Mouse (Mus musculus): ENCODE measurements around the gene Phactr2. TPM values are rescaled to one million over a fixed set of nuclear protein-coding genes. Genes with fewer than 3 reads are reported as not detected.

Phactr2 gene
- polyA plus RNA-seq, 2 experiments = 1.5 to 3.5 TPM

DNA sequence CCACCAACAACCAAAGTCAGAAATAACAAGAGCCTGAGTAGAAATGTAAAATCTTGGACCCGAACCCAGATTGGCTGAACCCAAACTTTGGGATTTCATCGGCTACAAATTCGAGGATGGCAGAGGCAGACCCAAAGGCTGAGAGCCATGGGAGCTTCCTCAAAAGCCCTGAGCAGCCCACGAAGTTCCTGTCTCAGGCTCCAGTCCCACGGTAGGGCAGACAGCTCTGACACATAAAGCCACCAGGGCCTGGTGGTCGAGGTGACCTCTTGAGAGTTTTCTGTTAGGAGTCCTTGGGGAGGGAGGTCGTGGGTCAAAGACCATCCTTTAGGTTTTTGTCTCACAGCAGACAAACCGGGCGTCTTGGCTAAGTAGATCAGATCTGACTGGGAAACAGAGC is 26.3 kb upstream of the Phactr2 start:
- peak overlapping the region; percentile 79; the same call in 1 of the 2 replicates for H3K9ac ChIP-seq (replicated peaks)
- H3K27ac ChIP-seq = no peak overlapping the region
- peaks cover 7 to 16% of the 10 kb centered on the region in 2 experiments for H3K4me1 ChIP-seq (replicated peaks; ENCODE audit: control insufficient read depth in 2 of 2, insufficient read depth in 2 of 2, low read length in 1 of 2)
- TF ChIP-seq EP300 (IDR thresholded peaks at IDR 0.05; ENCODE audit: low read depth) (no peak), CTCF (IDR thresholded peaks at IDR 0.05; ENCODE audit: low read depth) (no peak)
- ATAC-seq (ENCODE audit: insufficient read depth) = no peak
- H3K27me3 ChIP-seq (ENCODE audit: control insufficient read depth, insufficient read depth, low read length) = no peaks in the 10 kb centered on the region
- peaks cover 10% of the 10 kb centered on the region; the same call in 1 of the 2 replicates for H3K36me3 ChIP-seq (replicated peaks; ENCODE audit: control insufficient read depth, insufficient read depth, low read depth)
- H3K4me2 ChIP-seq (ENCODE audit: low read depth) = peak overlapping the region; percentile 79
- peak overlapping the region; percentile 63 to 85 for H3K4me3 ChIP-seq (ENCODE audit: insufficient read depth in 1 of 2, low read depth in 2 of 2, low read length in 2 of 2)
- 29% methylated on average over 9 of the region's 9 CpGs for WGBS (ENCODE audit: insufficient replicate concordance)
- no peak for DNase-seq (ENCODE audit: low read depth in 3 of 3, low spot score in 3 of 3)
- H3K9me3 ChIP-seq (ENCODE audit: control insufficient read depth, low read length) = no peaks in the 10 kb centered on the region

DNA sequence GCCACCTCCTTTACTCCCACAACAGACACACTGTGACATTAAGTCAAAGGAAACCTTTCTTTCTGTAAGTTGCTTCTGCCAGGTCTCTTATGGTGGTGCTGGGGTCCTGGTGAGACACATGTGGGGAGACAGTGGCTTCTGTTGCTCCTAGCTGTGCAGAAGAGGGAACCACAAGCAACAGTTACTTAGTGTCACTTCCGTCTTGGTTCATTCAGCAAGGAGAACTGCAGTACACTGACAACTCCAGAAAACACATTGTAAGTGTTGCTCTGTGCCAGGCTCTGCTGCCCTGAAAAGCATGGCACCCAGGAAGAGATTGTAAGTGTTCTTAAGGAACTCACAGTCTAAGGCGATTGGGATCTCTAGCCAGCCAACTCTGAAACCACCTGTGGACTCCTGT is 25.1 kb upstream of the Phactr2 start, which contains the start of gene Fuca2:
TSS of gene Fuca2 (plus strand) at position 210 of the 400 bp plus-strand sequence.
- DNase-seq (ENCODE audit: low read depth in 3 of 3, low spot score in 3 of 3) (no peak), ATAC-seq (ENCODE audit: insufficient read depth) (no peak)
- Histone ChIP-seq H3K4me3 (ENCODE audit: insufficient read depth in 1 of 2, low read depth in 2 of 2, low read length in 2 of 2) (peak within 1 kb of the TSS in 1 of 2 experiments; percentile 63; a peak in 1 of 4 replicates), H3K27me3 (ENCODE audit: control insufficient read depth, insufficient read depth, low read length) (no peaks in the 10 kb centered on the region), H3K4me1 (replicated peaks; ENCODE audit: control insufficient read depth in 2 of 2, insufficient read depth in 2 of 2, low read length in 1 of 2) (peaks cover 7 to 14% of the 10 kb centered on the region in 2 experiments), H3K36me3 (replicated peaks; ENCODE audit: control insufficient read depth, insufficient read depth, low read depth) (peaks cover 3% of the 10 kb centered on the region; the same call in 1 of the 2 replicates), H3K4me2 (ENCODE audit: low read depth) (peak within 1 kb of the TSS; percentile 79), H3K27ac (no peak within 1 kb of the TSS), H3K9me3 (ENCODE audit: control insufficient read depth, low read length) (no peaks in the 10 kb centered on the region), H3K9ac (replicated peaks) (no peak within 1 kb of the TSS; the same call in 1 of the 2 replicates)
- no peak for TF ChIP-seq EP300 (IDR thresholded peaks at IDR 0.05; ENCODE audit: low read depth)
- no peak for TF ChIP-seq CTCF (IDR thresholded peaks at IDR 0.05; ENCODE audit: low read depth)
- WGBS (ENCODE audit: insufficient replicate concordance) = 46% methylated on average over 2 of the region's 2 CpGs

DNA sequence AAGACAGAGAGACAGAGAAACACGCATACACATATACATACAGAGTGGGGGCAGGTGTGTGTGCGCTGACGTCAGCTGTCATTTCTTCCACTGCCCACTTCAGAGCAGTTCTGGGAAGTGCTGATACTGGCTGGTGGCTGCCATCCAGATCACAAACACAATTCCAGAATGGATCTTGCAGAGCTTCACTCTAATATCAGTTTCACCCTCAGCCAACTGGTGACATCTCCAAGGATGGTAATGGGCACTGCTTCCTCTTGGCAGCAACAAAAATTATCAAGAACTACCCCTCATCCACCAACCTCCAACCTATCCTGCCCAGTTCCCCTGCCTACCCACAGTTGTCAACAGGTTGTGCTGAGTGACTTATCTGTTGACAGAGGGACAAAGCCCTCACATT is 22.1 kb upstream of the Phactr2 start:
- no peak overlapping the region for H3K4me3 ChIP-seq (ENCODE audit: insufficient read depth in 1 of 2, low read depth in 2 of 2, low read length in 2 of 2)
- H3K36me3 ChIP-seq (replicated peaks; ENCODE audit: control insufficient read depth, insufficient read depth, low read depth) = no peaks in the 10 kb centered on the region
- H3K27me3 ChIP-seq (ENCODE audit: control insufficient read depth, insufficient read depth, low read length) = no peaks in the 10 kb centered on the region
- TF ChIP-seq CTCF (IDR thresholded peaks at IDR 0.05; ENCODE audit: low read depth) (no peak), EP300 (IDR thresholded peaks at IDR 0.05; ENCODE audit: low read depth) (no peak)
- H3K27ac ChIP-seq = no peak overlapping the region
- H3K9ac ChIP-seq (replicated peaks) = no peak overlapping the region
- no peak overlapping the region for H3K4me2 ChIP-seq (ENCODE audit: low read depth)
- 72% methylated on average over 3 of the region's 3 CpGs for whole genome bisulfite sequencing (ENCODE audit: insufficient replicate concordance)
- H3K4me1 ChIP-seq (replicated peaks; ENCODE audit: control insufficient read depth in 2 of 2, insufficient read depth in 2 of 2, low read length in 1 of 2) = peaks cover 4 to 8% of the 10 kb centered on the region in 2 experiments; a peak in 3 of 4 replicates
- no peak for DNase-seq (ENCODE audit: low read depth in 3 of 3, low spot score in 3 of 3)
- ATAC-seq (ENCODE audit: insufficient read depth) = no peak
- no peaks in the 10 kb centered on the region for H3K9me3 ChIP-seq (ENCODE audit: control insufficient read depth, low read length)

DNA sequence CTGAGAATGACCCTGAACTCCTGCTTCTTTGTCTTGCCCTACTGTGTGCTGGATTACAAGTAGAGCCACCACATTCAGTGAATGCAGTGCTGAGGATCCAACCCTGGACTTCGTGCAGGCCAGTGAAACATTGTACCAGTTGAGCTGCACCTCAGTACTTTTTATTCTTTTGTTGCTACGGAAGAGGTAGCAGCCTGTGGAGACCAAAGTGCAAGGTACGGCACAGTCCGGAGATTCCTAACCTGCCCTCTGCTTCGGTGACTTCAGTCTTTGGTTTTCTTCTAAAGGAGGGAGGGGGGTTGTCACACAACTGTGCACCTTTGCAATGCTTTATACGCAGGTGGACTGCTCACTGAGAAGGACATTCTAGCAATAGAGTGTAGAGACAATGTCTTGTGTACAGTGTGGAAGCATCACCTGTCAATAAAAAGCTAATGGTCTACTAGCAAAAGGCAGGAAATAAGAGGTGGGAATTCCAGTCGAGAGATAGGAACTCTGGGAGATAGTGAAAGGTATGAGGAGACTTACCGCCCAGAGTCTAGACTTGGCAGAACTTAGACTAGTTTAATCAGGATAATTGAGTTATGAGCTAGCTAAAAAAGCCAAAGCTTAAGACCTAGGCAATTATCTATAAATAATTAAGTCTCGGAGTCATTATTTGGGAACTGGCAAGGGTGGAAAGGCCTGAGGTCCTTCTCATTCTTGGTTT is 19.9 kb upstream of the Phactr2 start:
- H3K27me3 ChIP-seq (ENCODE audit: control insufficient read depth, insufficient read depth, low read length) = no peaks in the 10 kb centered on the region
- H3K4me2 ChIP-seq (ENCODE audit: low read depth) = no peak overlapping the region
- ATAC-seq (ENCODE audit: insufficient read depth) (no peak), DNase-seq (ENCODE audit: low read depth in 3 of 3, low spot score in 3 of 3) (no peak)
- no peak overlapping the region for H3K4me3 ChIP-seq (ENCODE audit: insufficient read depth in 1 of 2, low read depth in 2 of 2, low read length in 2 of 2)
- H3K4me1 ChIP-seq (replicated peaks; ENCODE audit: control insufficient read depth in 2 of 2, insufficient read depth in 2 of 2, low read length in 1 of 2) = no peaks in the 10 kb centered on the region; a peak in 1 of 4 replicates
- H3K9ac ChIP-seq (replicated peaks) = no peak overlapping the region
- no peaks in the 10 kb centered on the region for H3K9me3 ChIP-seq (ENCODE audit: control insufficient read depth, low read length)
- no peaks in the 10 kb centered on the region for H3K36me3 ChIP-seq (replicated peaks; ENCODE audit: control insufficient read depth, insufficient read depth, low read depth)
- 72% methylated on average over 9 of the region's 9 CpGs for WGBS (ENCODE audit: insufficient replicate concordance)
- TF ChIP-seq CTCF (IDR thresholded peaks at IDR 0.05; ENCODE audit: low read depth) (no peak), EP300 (IDR thresholded peaks at IDR 0.05; ENCODE audit: low read depth) (no peak)
- no peak overlapping the region for H3K27ac ChIP-seq

DNA sequence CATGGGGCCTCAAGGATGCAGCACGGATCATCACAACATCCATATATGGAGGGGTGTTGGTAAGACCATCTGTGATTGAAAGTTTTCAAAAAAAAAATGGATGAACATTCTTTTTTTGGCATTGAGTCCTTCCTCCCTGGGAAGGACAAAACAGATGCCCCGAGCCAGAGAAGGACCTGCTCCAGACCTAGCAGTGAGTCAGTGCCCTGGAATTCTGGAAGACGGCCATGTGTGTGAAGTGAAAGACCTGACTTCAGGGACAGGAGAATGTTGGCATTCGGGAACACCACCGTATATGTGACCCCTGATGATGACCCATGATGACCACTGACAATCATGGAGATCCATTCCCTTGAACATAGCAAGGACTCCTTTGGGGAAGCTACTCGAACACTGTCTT is 15.5 kb upstream of the Phactr2 start:
- WGBS (ENCODE audit: insufficient replicate concordance) = 63% methylated on average over 6 of the region's 6 CpGs
- no peak overlapping the region for H3K4me3 ChIP-seq (ENCODE audit: insufficient read depth in 1 of 2, low read depth in 2 of 2, low read length in 2 of 2)

More for the DNA sequence above, 15.5 kb upstream of the Phactr2 start:
- H3K4me1 ChIP-seq (replicated peaks; ENCODE audit: control insufficient read depth in 2 of 2, insufficient read depth in 2 of 2, low read length in 1 of 2) = no peaks in the 10 kb centered on the region
- DNase-seq (ENCODE audit: low read depth in 3 of 3, low spot score in 3 of 3) (no peak), ATAC-seq (ENCODE audit: insufficient read depth) (no peak)
- no peaks in the 10 kb centered on the region for H3K9me3 ChIP-seq (ENCODE audit: control insufficient read depth, low read length)
- TF ChIP-seq EP300 (IDR thresholded peaks at IDR 0.05; ENCODE audit: low read depth) = no peak
- TF ChIP-seq CTCF (IDR thresholded peaks at IDR 0.05; ENCODE audit: low read depth) = no peak
- no peak overlapping the region for H3K27ac ChIP-seq
- no peak overlapping the region for H3K9ac ChIP-seq (replicated peaks)
- H3K27me3 ChIP-seq (ENCODE audit: control insufficient read depth, insufficient read depth, low read length) = no peaks in the 10 kb centered on the region
- H3K36me3 ChIP-seq (replicated peaks; ENCODE audit: control insufficient read depth, insufficient read depth, low read depth) = no peaks in the 10 kb centered on the region
- H3K4me2 ChIP-seq (ENCODE audit: low read depth) = no peak overlapping the region

Data from liver, embryonic 14.5 days (tissue).